17 mouse cellular contexts compared by ENCODE assay signal in the genomic region with DNA sequence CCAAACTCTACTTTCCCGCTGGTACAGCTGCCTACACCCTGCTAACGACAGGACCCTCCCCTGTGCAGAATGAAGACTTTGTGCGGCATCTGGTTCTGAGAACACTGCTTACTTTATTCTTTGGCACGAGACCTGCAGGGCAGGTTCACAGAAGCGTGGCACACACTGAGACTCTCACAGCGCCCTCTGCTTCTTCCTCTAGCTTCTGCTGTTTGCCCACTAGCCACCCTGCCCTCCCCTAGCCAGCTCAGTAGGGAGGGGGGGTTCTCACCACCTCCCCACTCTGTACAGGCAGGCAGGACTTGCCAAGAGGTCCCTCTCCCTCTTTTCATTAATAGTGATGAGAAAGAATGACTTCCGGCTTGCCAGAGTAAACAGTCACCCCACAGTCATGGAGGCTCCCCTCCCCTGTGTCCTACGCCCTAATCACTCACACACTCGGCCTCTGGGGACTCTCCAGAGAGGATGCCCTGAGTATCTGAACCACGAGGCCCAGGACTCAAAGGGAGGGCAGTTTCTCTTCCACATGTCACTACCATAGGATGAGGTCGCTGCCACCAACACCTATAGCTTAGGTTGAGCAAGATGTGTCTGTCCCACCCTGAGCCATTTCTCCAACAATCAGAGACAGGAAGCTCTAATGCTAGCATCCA. TPM values are rescaled to one million over a fixed set of nuclear protein-coding genes. Genes with fewer than 3 reads are reported as not detected.
DNase-seq lines count a peak whose midpoint lies in the region; ATAC-seq and TF ChIP-seq lines count a peak whose summit lies in the region.
"Had no signal": no experiment of that assay in that cellular context is flagged by ENCODE, and none has a peak within 500 bp of the region (broad histone marks: within the 10 kb centered on the region; RNA-seq: fewer than 3 reads in every experiment).

No protein-coding gene starts in this region.

- H3K4me3 ChIP-seq in kidney, embryonic 14.5 days (ENCODE audit: low read length) = no peak overlapping the region
- H3K4me3 ChIP-seq in C2C12 (ENCODE audit: insufficient read depth, poor library complexity, severe bottlenecking) = no peak overlapping the region
- H3K4me3 ChIP-seq in small intestine, adult 2 months (ENCODE audit: low read depth, low read length) = peak overlapping the region; percentile 97
- no peak overlapping the region for H3K4me3 ChIP-seq in forebrain, embryonic 14.5 days (ENCODE audit: low read depth, low read length)
- H3K4me3 ChIP-seq: heart, embryonic 13.5 days; hindbrain, embryonic 12.5 days; neural tube, embryonic 12.5 days had no signal

- no peaks in the 10 kb centered on the region for H3K36me3 ChIP-seq in kidney, embryonic 14.5 days (ENCODE audit: control insufficient read depth, insufficient read depth, low read length)
- H3K36me3 ChIP-seq in C2C12 (ENCODE audit: control insufficient read depth, insufficient read depth) = no peaks in the 10 kb centered on the region
- peaks cover 5% of the 10 kb centered on the region; the same call in 1 of the 2 replicates for H3K36me3 ChIP-seq in small intestine, adult 2 months (ENCODE audit: control insufficient read depth, insufficient read depth, low read length)
- H3K36me3 ChIP-seq in forebrain, embryonic 14.5 days (ENCODE audit: control insufficient read depth, insufficient read depth, low read length) = no peaks in the 10 kb centered on the region
- H3K36me3 ChIP-seq: heart, embryonic 13.5 days; hindbrain, embryonic 12.5 days; neural tube, embryonic 12.5 days had no signal

- 0 out of 2 replicates have a peak, but pooled peaks have one; percentile 13 for TF ChIP-seq POLR2A in small intestine, adult 2 months (IDR thresholded peaks at IDR 0.05; ENCODE audit: low read depth, low read length)

- DNase-seq in kidney, postnatal 10 days = peak; percentile 40
- peak; percentile 14 for DNase-seq in fibroblast of lung, adult 2 months (ENCODE audit: low read depth)
- no peak for DNase-seq in right cerebral cortex, postnatal 25 days
- no peak for DNase-seq in forebrain, embryonic 14.5 days (ENCODE audit: low spot score)
- DNase-seq: adrenal gland, postnatal 25 days; cerebellum, adult 9-11 months; gastrocnemius, postnatal 25 days; left cerebral cortex, postnatal 4 days; right cerebral cortex, postnatal 14 days had no signal

- ATAC-seq in kidney, embryonic 14.5 days (ENCODE audit: low FRiP score, low TSS enrichment) = no peak
- ATAC-seq in forebrain, embryonic 14.5 days = no peak
- ATAC-seq: activated CD4-positive, CD25-positive, alpha-beta regulatory T cell, adult 4 months had no signal

- no peak overlapping the region for H3K9ac ChIP-seq in kidney, embryonic 14.5 days (ENCODE audit: low read depth, low read length)
- H3K9ac ChIP-seq in forebrain, embryonic 14.5 days (ENCODE audit: low read length) = no peak overlapping the region
- H3K9ac ChIP-seq: heart, embryonic 13.5 days; hindbrain, embryonic 12.5 days; neural tube, embryonic 12.5 days had no signal

- H3K9me3 ChIP-seq in kidney, embryonic 14.5 days (ENCODE audit: control insufficient read depth, low read length) = no peaks in the 10 kb centered on the region
- no peaks in the 10 kb centered on the region for H3K9me3 ChIP-seq in forebrain, embryonic 14.5 days (replicated peaks; ENCODE audit: control insufficient read depth, low read length)
- H3K9me3 ChIP-seq: heart, embryonic 13.5 days; hindbrain, embryonic 12.5 days; neural tube, embryonic 12.5 days had no signal

- H3K27ac ChIP-seq in kidney, embryonic 14.5 days (ENCODE audit: low read depth, low read length) = no peak overlapping the region
- H3K27ac ChIP-seq in small intestine, adult 2 months (ENCODE audit: insufficient read depth, low read depth, low read length) = peak overlapping the region; percentile 97
- no peak overlapping the region for H3K27ac ChIP-seq in forebrain, embryonic 14.5 days (ENCODE audit: low read depth, low read length)
- H3K27ac ChIP-seq: heart, embryonic 13.5 days; hindbrain, embryonic 12.5 days; neural tube, embryonic 12.5 days had no signal

- H3K4me1 ChIP-seq in kidney, embryonic 14.5 days (ENCODE audit: control insufficient read depth, insufficient read depth, low read length) = peaks cover 17% of the 10 kb centered on the region
- H3K4me1 ChIP-seq in small intestine, adult 2 months (ENCODE audit: control insufficient read depth, insufficient read depth, insufficient read length, low read length) = peaks cover 25% of the 10 kb centered on the region
- H3K4me1 ChIP-seq in forebrain, embryonic 14.5 days (ENCODE audit: control insufficient read depth, insufficient read depth, low read length) = peaks cover 9% of the 10 kb centered on the region

- TF ChIP-seq CTCF in C2C12 (IDR thresholded peaks at IDR 0.05; ENCODE audit: control insufficient read depth, insufficient read depth, insufficient read length) = no peak
- no peak for TF ChIP-seq CTCF in small intestine, adult 2 months (IDR thresholded peaks at IDR 0.05; ENCODE audit: extremely low read depth, insufficient read length, insufficient replicate concordance, low read depth, low read length)

- H3K4me2 ChIP-seq in kidney, embryonic 14.5 days (replicated peaks; ENCODE audit: low read depth, low read length) = no peak overlapping the region
- no peak overlapping the region for H3K4me2 ChIP-seq in forebrain, embryonic 14.5 days (ENCODE audit: low read length)
- H3K4me2 ChIP-seq: heart, embryonic 13.5 days; hindbrain, embryonic 12.5 days; liver, embryonic 11.5 days; neural tube, embryonic 12.5 days had no signal

- H3K79me2 ChIP-seq in C2C12 (ENCODE audit: control insufficient read depth, insufficient read depth) = peaks cover 54% of the 10 kb centered on the region

- H3K27me3 ChIP-seq in kidney, embryonic 14.5 days (ENCODE audit: control insufficient read depth, insufficient read depth, low read length) = peaks cover 15% of the 10 kb centered on the region
- H3K27me3 ChIP-seq in C2C12 (ENCODE audit: control insufficient read depth, insufficient read depth, insufficient read length) = no peaks in the 10 kb centered on the region
- no peaks in the 10 kb centered on the region for H3K27me3 ChIP-seq in small intestine, adult 2 months (ENCODE audit: control insufficient read depth, insufficient read depth, low read length)
- H3K27me3 ChIP-seq in forebrain, embryonic 14.5 days (replicated peaks; ENCODE audit: control insufficient read depth, insufficient read depth, low read length) = peaks cover 19% of the 10 kb centered on the region

- WGBS in kidney, embryonic 14.5 days = 58% methylated on average over 11 of the region's 11 CpGs
- WGBS in small intestine, adult 2 months = 13% methylated on average over 11 of the region's 11 CpGs
- WGBS in forebrain, embryonic 14.5 days = 57% methylated on average over 11 of the region's 11 CpGs

- H3ac ChIP-seq in C2C12 (ENCODE audit: control insufficient read depth, insufficient read length, low read depth) = no peak overlapping the region

- H3K79me3 ChIP-seq in C2C12 (ENCODE audit: low read depth) = peaks cover 7% of the 10 kb centered on the region

TF ChIP-seq in C2C12, 6 proteins besides CTCF, POLR2A, EP300 and RAD21:
- TF ChIP-seq MAX (IDR thresholded peaks at IDR 0.05) = peak; percentile 69
- TF ChIP-seq USF1 (IDR thresholded peaks at IDR 0.05; ENCODE audit: low read depth) = no peak

RNA-seq across cellular contexts. Expression of a gene that starts 6.0 kb away (rescaled TPM):
- polyA plus RNA-seq in kidney, embryonic 14.5 days (2014; fragmentation: Nextera tagmentation; extraction: Ambion mirVana) = 1.4 and 2.8 TPM in 2 replicates
- polyA plus RNA-seq in C2C12 (2012; fragmentation: generic; extraction: Trizol) = 3.0 TPM
- polyA plus RNA-seq in small intestine, adult 2 months (2012; rRNA removed) = 100 and 151 TPM in 2 replicates
- polyA plus RNA-seq in forebrain, embryonic 14.5 days (2014; fragmentation: Nextera tagmentation; extraction: Ambion mirVana) = 0.20 TPM in 1 of 2 replicates, not detected in the other

RNA-seq across cellular contexts. Expression of a gene that starts 59.5 kb away (rescaled TPM):
- 40.9 and 44.9 TPM in 2 replicates for polyA plus RNA-seq in kidney, embryonic 14.5 days (2014; fragmentation: Nextera tagmentation; extraction: Ambion mirVana)
- polyA plus RNA-seq in C2C12 (2012; fragmentation: generic; extraction: Trizol) = 7.6 TPM
- 7.1 and 8.6 TPM in 2 replicates for polyA plus RNA-seq in small intestine, adult 2 months (2012; rRNA removed)
- 71.7 and 75.2 TPM in 2 replicates for polyA plus RNA-seq in forebrain, embryonic 14.5 days (2014; fragmentation: Nextera tagmentation; extraction: Ambion mirVana)

Comparison
In these comparisons a context has a peak if more than half of its experiments do, and no peak if none do; other contexts are left out.
1. DNase-seq: peak in kidney, postnatal 10 days (single experiment) and fibroblast of lung, adult 2 months (single experiment); none in right cerebral cortex, postnatal 25 days (single experiment) and forebrain, embryonic 14.5 days (single experiment).
2. RNA of a gene that starts 6.0 kb away (polyA plus RNA-seq): 100 to 151 TPM in small intestine, adult 2 months; 3.0 TPM in C2C12 (single experiment), 1.4 to 2.8 TPM in kidney, embryonic 14.5 days and 0.20 TPM in forebrain, embryonic 14.5 days; every median in the first group is over 10 times any median in the second.